Mouse (Mus musculus) testis, adult 2 months (tissue): ENCODE results near the gene Gm17581.

Experiments
- CTCF ChIP-seq: fragments of 200-500 bp; IDR thresholded peaks from 2 replicates; pipeline ENCODE4 v1.5.1; 2012; ENCODE audit warnings: low read depth, mild to moderate bottlenecking, inconsistent platforms, low read length, moderate library complexity; ENCODE audit not compliant: control insufficient read depth, insufficient read depth, insufficient replicate concordance
- POLR2A ChIP-seq: fragments of 200-500 bp; IDR thresholded peaks from 2 replicates; pipeline ENCODE4 v1.6.1; 2012; ENCODE audit warnings: low read depth, mild to moderate bottlenecking, inconsistent platforms, low read length, moderate library complexity; ENCODE audit not compliant: control insufficient read depth

GRCm38 (mm10) chr2:155735080-155735479 is 586 bp downstream of the Gm17581 start:
- TF ChIP-seq CTCF, result no peak
- TF ChIP-seq POLR2A, result no peak
